Mouse (Mus musculus): ENCODE results near the gene Lipc. TPM values are rescaled to one million over a fixed set of nuclear protein-coding genes. Genes with fewer than 3 reads are reported as not detected.

Gene Lipc
- total RNA-seq (2015; ENCODE audit: low replicate concordance) (not detected in 2 replicates), total RNA-seq (2017; ENCODE audit: low replicate concordance) (0.64 and 1.2 TPM in 2 replicates)

DNA sequence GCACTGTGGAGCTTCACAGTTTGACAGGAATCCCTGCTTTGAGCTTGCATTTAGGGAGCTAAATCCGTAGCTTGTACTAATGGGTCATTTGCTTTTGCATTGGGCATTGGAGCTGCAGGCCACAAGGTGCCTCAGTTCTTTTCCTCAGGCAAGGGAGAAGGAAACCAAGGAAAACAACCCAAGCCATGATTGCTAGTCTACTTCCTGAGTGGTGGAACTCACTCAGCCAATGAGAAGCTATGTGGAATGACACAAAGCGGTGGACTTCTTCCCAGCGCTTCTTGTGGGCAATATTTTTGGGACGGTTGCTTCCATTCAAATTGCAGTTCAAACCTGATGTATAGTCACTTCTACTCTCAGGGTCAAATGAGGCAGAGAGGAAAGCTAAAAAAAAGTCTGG, at the start of gene Lipc:
Gene Lipc, minus strand, starts transcription at position 101 of the 400 bp plus-strand sequence.
- ATAC-seq (replicated peaks; ENCODE audit: low FRiP score, poor library complexity, severe bottlenecking), result no peak

DNA sequence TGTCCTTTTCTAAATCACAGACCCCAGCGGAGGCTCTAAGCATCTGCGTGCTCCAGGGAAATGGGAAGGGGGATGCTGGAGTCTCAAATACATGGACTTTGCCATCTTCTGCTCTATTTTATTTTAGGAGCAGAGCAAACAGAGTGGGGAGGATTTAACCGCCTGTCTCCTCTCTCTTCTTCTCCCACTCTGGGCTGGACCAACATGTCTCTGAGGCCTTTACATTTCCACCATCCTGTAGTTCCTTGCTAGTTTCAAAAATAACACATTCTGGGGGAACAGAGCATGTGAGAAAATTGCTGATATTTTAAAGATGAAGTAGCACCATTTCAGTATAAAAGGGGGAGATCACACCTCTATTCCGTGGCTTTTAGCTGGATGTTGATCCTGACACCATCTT, 47.1 kb upstream of the Lipc start:
- ATAC-seq (replicated peaks; ENCODE audit: low FRiP score, poor library complexity, severe bottlenecking), result no peak

DNA sequence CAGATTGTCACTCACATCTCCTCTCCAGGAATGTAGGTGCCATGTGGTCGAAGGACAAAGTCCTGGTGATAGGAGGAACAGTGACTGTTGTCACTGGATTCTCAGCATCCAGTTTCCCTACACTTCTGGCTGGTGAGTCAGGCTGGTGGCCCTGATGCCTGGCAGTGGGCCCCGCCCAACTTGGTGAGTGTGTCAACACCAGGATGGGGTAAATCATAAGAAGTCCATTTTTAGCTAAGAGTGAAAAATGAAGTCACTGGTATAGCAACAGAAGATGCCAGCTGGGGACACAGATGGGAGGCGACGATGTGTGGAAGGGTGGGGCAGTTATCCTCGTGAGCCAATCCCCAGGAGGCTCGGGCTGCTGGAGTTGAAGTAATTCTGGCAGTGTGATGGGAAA, 46.7 kb upstream of the Lipc start:
- ATAC-seq (replicated peaks; ENCODE audit: low FRiP score, poor library complexity, severe bottlenecking), result no peak

DNA sequence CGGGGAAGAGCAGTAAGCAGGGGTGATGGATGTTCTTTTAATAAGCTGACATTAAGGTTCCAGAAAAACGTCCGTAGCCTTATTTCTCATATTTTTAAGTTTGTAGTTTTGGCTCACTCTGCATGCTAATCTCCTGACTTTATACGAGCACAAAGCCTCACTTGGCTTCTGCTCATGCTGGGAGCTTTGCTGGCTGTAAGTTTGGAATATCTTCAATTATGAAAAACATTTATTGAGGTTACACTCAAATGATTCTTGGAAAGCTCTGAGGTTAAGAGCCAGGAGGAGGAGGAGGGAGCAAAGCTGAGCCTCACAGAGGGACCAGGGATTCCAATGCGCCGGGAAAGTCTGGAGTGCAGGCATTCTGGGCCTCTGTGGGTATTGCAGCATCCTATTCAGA, 41.3 kb upstream of the Lipc start:
- ATAC-seq (replicated peaks; ENCODE audit: low FRiP score, poor library complexity, severe bottlenecking), result no peak

DNA sequence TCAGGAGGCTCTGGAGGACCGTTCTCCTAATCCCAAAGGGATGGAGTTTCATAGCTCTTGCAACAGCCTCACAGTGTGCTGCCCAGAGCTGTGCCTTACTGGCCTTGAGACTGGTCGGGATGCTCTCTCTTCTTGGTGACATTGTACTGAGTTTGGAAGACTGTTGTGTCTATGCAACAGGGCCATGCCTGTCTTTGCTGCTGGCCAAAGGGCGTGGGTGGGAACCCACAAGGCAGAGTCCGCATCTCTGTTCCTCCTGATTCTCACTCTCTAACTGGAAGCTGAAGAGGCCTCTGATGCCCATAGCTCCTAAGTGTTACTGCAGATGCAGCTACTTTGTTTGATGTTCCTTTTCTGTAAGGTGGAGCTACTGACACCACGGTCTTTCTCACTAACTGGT, 39.4 kb upstream of the Lipc start:
- ATAC-seq (replicated peaks; ENCODE audit: low FRiP score, poor library complexity, severe bottlenecking), result no peak

DNA sequence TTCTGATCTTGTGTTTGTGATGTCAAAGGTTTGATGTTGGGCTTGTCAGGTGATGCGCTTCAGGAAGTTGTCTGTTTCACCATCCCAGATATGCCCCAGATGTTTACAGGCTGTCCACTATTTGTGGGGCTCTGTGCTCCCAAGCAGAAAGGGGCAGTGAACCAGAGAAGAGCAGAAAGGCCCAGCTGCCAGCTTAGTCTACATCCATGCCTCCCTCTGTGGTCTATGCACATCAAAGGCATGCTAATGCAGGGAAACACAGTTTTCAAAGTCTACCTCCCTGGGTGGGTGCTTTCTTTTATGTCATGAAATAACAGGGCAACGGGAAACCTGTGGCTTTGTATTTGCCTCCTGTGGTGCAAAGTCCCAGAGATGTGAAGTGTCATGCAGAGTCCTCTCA, 35.2 kb upstream of the Lipc start:
- no peak for ATAC-seq (replicated peaks; ENCODE audit: low FRiP score, poor library complexity, severe bottlenecking)

DNA sequence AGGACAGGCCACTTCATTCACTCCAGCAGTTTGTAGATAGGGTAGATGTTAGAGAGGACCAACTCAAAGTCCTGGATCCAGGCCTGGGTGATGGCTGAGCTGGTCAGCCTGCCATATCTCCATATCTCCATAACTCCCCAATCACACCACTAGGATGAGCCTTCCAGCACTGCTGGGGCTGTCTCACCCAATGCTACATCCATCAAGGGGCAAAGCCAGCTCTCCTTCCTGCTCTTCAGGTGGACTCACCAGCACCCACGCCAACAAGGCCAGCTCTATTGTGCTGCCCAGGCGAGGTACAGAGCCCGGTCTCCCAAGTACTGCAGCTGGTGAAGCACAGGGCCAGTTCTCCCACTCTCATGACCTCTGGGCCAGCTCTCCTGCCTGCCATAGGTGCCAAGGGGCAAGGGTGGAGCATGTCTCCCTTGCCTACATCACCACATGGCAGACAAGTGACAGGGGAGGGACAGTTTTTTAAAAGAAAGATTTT, 31.0 kb upstream of the Lipc start:
- ATAC-seq (replicated peaks; ENCODE audit: low FRiP score, poor library complexity, severe bottlenecking), result no peak

DNA sequence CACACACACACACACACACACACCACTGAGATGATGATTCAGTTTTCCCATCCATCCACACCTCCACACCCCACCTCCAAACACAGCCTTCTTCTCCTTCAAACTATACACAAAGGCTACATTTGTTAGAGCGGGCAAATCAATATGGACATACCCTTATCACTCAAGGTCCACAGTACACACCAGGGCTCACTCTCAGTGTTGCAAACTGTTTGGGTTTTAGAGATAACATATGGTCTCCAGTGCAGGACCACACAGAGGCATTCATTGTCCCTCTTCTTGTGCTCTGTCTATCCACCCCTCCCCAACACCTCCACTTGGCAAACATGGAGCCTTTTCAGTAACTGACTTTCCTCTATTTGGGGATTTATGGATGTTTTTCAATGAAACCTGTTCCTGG, 29.7 kb upstream of the Lipc start:
- no peak for ATAC-seq (replicated peaks; ENCODE audit: low FRiP score, poor library complexity, severe bottlenecking)

DNA sequence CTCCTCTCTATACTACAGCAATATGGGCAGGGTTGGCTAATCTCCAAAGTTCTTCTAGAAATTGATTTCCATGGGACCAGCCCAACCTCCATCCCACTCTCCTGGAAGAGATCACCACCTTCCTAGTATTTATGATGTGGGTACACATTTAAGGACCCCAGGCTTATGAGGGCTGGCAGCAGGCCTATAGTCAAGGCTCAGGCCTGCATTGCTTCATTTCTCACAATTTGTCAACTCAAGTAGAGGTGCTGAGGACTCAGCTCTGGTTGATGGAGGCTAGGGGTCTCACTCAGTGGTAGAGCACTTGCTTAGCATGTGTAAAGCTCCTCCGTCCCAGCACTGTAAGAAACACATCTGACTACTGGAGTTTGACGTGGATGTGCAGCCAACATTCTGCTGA, 27.6 kb upstream of the Lipc start:
- ATAC-seq (replicated peaks; ENCODE audit: low FRiP score, poor library complexity, severe bottlenecking), result no peak

DNA sequence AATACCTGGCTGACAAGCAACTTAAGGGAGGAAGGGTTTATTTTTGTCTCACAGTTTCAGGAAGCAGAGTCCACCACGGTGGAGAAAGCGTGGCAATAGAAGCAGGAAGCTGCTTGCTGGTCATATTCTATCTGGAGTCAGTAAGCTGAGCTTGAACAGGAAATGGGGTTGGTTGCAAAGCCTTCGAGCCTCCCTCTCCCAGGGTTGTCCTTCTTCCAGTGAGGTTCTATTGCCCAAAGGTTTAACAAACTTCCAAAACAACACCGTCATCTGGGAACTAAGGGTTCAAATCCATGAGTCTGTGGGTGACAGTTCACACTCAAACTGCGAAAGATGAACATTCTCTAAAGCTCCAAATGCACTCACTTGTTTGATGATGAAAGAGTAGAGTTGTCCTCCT, 27.1 kb upstream of the Lipc start:
- no peak for ATAC-seq (replicated peaks; ENCODE audit: low FRiP score, poor library complexity, severe bottlenecking)

DNA sequence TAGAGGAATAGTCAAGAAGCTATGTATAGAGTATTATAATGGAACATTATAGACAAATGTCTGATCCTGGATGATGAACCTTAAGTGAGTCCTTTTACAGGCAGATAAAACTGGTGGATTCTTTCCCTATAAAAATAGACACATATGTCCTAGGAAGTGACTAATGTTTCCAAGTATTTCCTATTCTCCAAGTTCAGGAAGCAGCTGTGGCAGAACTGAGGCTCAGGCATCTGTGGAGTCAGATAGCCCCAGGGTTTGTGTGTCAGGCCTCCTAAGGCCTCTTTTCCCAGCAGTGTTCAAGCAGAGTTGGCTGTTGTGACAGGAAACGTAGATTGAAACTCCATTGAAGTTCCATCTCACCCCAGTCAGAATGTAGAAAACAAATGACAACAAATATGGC, 25.4 kb upstream of the Lipc start:
- no peak for ATAC-seq (replicated peaks; ENCODE audit: low FRiP score, poor library complexity, severe bottlenecking)

DNA sequence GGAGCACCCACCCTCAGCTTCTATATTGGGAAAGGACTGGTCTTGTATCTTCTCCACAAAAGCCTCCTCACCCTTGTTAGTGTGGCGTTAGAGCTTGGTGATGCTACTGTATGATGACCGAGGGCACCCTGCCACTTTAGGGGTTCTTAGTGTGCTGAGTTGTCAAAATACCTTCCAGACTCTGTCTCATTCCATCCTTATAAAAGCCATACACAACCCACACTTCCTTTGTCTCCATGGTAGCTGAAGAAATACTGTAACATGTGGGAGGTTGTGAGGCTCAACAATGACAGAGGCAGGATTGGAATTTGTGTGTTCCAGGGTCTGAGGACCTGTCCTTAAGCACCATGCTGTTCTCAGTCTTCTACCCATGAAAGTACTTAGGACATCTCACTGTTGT, 23.9 kb upstream of the Lipc start:
- ATAC-seq (replicated peaks; ENCODE audit: low FRiP score, poor library complexity, severe bottlenecking), result no peak

DNA sequence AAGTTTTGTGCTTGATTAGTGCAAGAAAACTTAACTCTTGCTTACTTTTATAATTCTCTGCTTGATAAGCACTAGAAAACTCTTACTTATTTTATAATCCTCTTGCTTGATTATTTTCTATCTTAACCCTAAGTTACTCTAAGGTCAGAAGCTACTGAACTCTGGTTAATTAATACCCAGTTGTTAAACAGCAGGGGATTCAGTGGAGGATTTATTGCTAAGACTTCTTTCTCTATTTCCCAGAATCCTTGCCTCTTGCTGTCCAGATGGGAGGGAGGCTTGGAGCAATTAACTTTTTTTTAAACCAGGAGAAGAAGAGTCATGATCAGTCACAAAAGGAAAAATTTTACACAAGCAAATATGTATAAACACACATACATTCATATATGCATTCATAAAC, 21.3 kb upstream of the Lipc start:
- no peak for ATAC-seq (replicated peaks; ENCODE audit: low FRiP score, poor library complexity, severe bottlenecking)

DNA sequence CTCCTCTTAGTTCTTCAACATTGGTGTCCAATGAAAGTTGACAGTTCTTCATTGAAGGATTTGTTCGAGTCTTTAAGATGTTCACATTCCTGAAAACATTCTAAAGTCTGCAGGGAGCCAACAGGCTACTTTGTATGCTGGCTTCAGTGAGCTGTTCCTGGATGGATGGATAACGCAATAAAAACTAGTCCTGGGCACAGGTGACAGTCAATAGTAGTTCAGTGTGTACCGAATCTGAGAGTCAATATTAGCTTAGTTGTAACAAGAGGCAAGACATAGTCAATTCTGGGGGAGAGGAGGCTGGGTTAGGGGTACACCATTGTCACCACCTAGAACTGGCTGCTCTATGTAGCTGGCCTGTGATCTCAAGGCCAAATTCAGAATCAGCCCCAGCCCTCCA, 17.2 kb upstream of the Lipc start:
- no peak for ATAC-seq (replicated peaks; ENCODE audit: low FRiP score, poor library complexity, severe bottlenecking)

DNA sequence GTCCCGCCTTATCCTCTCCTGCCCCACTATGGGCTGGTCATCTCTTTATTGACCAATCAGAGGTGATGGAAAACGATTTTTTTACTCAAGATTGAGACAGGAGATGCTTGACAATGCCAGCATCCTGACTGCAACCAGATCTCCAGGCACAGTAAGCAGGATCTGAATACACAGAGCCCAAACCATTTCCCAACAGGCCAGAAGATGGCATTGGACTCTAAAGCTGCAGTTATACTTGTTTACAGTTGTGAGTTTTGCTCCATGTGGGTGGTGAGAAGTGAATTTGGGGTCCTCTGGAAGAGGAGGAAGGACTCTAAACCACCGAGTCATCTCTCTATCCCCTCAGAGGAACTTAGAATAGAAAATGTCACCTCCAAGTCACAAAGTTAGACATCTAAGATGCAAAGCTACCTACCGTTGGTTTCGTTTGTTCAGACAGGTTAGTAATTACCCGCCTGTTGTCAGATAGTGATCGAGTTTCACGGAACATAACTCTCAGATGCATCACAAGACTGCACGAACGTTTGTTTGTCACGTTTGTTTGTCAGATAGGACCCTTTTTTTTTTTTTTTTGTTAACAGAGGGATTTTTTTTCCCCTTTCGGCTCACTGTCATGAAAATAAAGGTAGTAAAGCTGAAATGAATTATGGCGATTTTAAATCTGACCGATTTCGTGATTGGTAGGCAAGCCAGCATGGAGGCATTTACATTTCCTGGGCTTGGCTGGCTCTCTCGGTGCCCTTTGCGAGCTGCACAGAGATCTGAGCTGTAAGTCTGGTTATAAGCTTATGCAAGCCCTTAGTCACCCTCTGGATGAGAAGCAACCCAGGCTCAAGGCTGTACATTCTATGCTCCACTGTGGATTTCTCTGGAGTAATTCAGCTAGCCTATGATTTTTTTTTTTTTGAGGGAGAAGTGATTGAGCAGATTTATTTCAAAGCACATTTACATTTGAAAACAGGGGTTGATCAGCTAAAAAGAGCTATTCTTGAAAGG, 14.3 kb upstream of the Lipc start:
- no peak for ATAC-seq (replicated peaks; ENCODE audit: low FRiP score, poor library complexity, severe bottlenecking)

DNA sequence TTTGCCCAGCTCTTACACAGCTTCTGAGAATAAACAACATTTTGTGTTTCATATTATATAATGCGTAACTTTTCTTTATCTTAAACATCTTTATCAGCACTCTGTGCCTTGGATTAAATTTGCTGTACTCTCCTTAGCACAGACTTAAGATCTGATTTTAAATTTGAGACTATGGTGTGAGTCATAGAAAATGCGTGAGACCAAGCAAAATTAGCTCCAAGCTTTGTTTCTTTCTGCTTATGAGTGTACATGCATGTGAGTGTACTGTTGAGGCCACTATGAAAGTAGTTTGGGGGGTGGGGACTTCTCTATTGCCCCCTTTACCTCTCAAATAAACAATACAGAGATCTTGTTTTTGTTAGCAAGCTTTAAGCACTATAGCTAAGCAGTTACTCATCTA, 13.4 kb upstream of the Lipc start:
- ATAC-seq (replicated peaks; ENCODE audit: low FRiP score, poor library complexity, severe bottlenecking), result no peak

DNA sequence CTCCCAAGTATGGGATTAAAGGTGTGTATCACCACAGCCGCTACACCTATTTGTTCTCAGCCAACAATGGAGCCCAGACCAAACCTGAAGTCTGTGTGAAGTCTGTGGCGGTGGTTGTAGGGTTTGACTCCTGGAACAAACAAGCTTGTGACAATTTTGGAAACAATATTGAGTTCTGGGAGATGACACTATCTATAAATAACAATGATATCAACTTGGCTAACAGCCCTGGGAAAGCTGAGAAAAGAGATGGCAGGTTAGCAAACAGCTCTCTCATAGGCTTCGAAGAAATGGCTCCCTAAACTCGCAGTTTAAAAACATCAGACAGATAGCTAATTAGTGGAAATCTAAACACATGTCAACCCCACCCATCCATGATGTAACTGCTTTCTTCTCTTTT, 13.0 kb upstream of the Lipc start:
- no peak for ATAC-seq (replicated peaks; ENCODE audit: low FRiP score, poor library complexity, severe bottlenecking)

DNA sequence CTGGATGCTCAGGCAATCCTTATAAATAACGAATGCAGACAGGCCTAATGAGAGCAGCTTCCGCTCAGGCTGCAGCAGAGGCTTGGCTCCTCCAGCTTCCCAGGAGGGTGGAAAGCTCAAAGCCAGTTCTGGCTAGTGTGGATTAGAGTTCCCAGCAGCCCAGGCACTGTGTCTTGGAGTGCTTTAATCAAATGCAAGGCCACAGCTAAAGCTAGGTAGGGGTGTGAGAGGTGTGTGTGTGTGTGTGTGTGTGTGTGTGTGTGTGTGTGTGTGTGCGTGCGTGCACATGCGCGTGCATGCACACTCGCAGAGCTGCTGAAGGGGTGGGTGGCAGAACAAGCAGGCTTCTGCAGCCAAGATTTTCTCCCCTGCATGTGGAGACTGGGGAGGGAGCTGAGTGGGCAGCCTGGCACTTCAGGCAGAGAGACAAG, 11.4 kb upstream of the Lipc start:
- no peak for ATAC-seq (replicated peaks; ENCODE audit: low FRiP score, poor library complexity, severe bottlenecking)

DNA sequence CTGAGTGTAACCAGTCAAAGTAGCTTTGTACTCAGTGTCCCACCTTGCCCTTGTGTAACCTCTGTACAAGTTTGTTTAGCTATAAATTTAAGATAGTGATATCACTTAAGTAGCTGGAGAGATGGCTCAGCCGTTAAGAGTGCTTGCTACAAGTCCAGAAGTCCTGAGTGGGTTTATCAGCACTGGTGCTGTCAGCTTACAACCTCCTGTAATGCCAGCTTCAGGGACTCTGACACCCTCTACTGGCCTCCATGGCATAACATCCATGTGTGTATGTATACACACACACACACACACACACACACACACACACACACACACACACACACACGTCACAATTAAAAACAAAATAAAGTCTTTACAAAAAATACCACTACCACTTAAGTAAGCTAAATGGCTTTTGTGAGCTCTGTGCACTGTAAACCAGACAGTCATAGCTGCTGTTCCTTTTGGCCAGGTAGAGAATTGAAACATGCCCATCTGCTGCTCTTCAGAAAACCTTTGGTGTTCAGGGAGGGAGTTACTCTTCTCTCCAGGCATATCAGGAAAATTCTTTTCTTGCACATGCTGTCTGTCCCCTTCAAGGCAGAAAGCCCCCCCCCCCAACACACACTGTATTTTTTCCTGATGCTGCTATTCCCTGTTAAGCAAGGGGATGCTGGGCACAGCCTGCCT, 10.9 kb upstream of the Lipc start:
- ATAC-seq (replicated peaks; ENCODE audit: low FRiP score, poor library complexity, severe bottlenecking), result no peak

DNA sequence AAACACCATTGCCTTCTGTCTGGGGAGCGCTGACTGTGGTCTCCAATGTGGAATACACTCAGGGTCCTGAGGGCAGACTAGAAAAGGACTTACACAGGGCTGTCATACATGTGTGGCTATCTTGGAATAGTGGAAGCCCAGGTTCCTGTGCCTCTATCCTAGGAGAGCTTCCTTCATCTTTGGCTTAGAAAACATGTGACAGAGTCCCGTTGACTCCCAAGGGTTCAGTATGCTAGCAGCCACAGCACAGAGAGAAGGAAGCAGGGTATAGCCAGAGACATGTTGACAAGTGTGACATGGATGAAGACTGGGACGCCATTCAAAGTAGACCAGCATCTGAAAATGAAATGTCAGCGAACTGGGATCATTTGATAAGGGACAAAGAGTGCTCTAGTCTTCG, 8.3 kb upstream of the Lipc start:
- no peak for ATAC-seq (replicated peaks; ENCODE audit: low FRiP score, poor library complexity, severe bottlenecking)

DNA sequence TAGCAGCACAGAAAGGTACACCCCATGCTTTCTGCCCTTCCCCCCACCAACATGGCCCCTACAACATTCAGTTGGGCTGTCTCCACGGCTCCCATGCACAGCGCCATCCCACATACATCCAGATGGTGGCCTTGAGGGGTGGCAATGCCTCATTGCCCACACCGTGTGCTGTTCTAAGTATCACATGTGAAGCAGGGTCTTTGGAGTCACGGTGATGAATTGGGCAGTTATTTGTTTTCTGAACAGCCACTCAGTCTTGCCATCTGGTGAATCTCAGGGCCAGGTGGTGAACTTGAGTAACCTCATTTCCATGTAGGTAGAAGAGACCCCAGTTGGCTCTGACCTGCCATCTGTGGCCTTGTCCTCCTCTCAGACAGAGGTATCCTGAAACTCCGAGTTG, 7.8 kb upstream of the Lipc start:
- ATAC-seq (replicated peaks; ENCODE audit: low FRiP score, poor library complexity, severe bottlenecking), result no peak

Data from erythroid progenitor cell, adult 5-6 weeks (primary cell).